Mouse (Mus musculus) MEL (cell line): ENCODE results near the gene Ubr1. TPM values are rescaled to one million over a fixed set of nuclear protein-coding genes. Genes with fewer than 3 reads are reported as not detected.
A peak's percentile ranks its signal among the peaks of the same experiment; 100 is the strongest.

Source experiments
- CHD1 ChIP-seq: IDR thresholded peaks from 2 replicates; pipeline ENCODE4 v1.6.1; 2012; ENCODE audit warnings: low read depth, mild to moderate bottlenecking, inconsistent platforms, low read length, improper control_type of control experiment
- HCFC1 ChIP-seq: IDR thresholded peaks from 2 replicates; pipeline ENCODE4 v1.6.1; 2012; ENCODE audit warnings: low read depth, mild to moderate bottlenecking, inconsistent platforms, low read length, improper control_type of control experiment, moderate library complexity
- SIN3A ChIP-seq: IDR thresholded peaks from 2 replicates; pipeline ENCODE4 v1.6.1; 2012; ENCODE audit warnings: low read length, improper control_type of control experiment, inconsistent platforms
- polyA plus RNA-seq, 2 experiments: library from polyadenylated mRNA; stranded (reverse) in 1 of 2; unstranded in 1 of 2; fragments of >175 nt in 1 of 2; fragments of >200 nt in 1 of 2; gene quantifications; 2 replicates each; pipeline versions ENCODE4 v1.2.1 to v1.2.4; 2012; ENCODE audit warnings: low replicate concordance in 2 of 2, low read depth in 1 of 2; ENCODE audit not compliant: insufficient read length in 2 of 2, insufficient read depth in 1 of 2, missing spikeins in 1 of 2
- total RNA-seq: library from RNA; depleted of rRNA; stranded (reverse); fragments of 300-350 nt; gene quantifications from 2 replicates; pipeline ENCODE4 v1.2.3, GENCODE M21; 2012; rRNA removed

The Ubr1 gene
- total and polyA plus RNA-seq, 3 experiments: 12.8 to 27.8 TPM; not detected in 1

DNA sequence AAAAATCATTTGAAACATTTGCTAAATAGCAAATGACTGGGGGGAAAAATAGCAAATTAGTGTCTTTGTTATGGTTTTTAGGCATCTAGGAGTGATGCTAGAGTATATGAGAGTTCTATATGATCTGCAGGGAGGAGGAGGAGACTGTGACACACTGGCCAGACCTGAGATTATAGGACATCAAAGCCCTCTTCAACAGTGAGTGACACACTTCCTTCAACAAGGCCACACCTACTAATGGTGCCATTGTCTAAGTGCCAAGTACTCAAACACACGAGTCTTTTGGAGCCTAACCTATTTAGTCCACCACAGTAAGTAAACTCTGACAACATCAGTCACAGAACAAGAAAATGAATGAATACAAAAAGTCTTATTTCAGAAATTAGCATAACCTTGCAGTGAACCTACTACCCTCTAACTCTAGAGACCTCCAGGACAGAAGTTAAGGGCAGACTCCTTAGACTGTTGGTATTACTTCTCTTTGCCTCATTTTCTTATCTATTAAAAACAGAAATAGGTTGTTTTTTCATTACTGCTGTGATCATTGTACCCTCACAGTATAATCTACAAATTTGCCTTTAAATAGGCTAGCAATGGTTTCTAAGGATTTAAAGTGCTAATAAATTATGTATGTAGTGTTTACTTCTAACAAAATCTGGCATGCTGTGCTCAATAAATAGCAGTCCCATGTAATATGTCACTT is 143.4 kb downstream of the Ubr1 start (continued):
- TF ChIP-seq HCFC1 (0 out of 2 replicates have a peak, but pooled peaks have one; percentile 14), CHD1 (no peak), SIN3A (0 out of 2 replicates have a peak, but pooled peaks have one; percentile 56)

Other genes starting within 250 kb of the Ubr1 start
- gene Cdan1, start 120.6 kb downstream of the Ubr1 start, total RNA-seq: 10.8 and 10.9 TPM in 2 replicates
- gene Cdan1, start 120.6 kb downstream of the Ubr1 start, polyA plus RNA-seq: 10 to 100 TPM in 1 of 2 experiments, not detected in 1; 27.6 TPM
- 2.1 and 2.6 TPM in 2 replicates for gene Ttbk2, start 120.1 kb downstream of the Ubr1 start, total RNA-seq
- gene Ttbk2, start 120.1 kb downstream of the Ubr1 start, polyA plus RNA-seq: 1 to 10 TPM in 1 of 2 experiments, not detected in 1; 3.0 TPM
- 1.8 and 2.0 TPM in 2 replicates for gene Tmem62, start 6.3 kb upstream of the Ubr1 start, total RNA-seq
- gene Tmem62, start 6.3 kb upstream of the Ubr1 start, polyA plus RNA-seq: 1 to 10 TPM in 1 of 2 experiments, not detected in 1; 2.9 TPM
- 24.6 and 25.7 TPM in 2 replicates for gene Ccndbp1, start 37.7 kb upstream of the Ubr1 start, total RNA-seq
- gene Ccndbp1, start 37.7 kb upstream of the Ubr1 start, polyA plus RNA-seq: 100 to 1,000 TPM in 1 of 2 experiments, 10 to 100 TPM in 1; 26.1 to 250 TPM
- gene Epb42, start 66.4 kb upstream of the Ubr1 start, total RNA-seq: 0.69 and 2.9 TPM in 2 replicates
- gene Epb42, start 66.4 kb upstream of the Ubr1 start, polyA plus RNA-seq: 1 to 10 TPM in 1 of 2 experiments, not detected in 1; 2.3 TPM
- not detected in 2 replicates for gene Tgm5, start 115.1 kb upstream of the Ubr1 start, total RNA-seq
- not detected for gene Tgm5, start 115.1 kb upstream of the Ubr1 start, polyA plus RNA-seq
- not detected in 2 replicates for gene Tgm7, start 139.1 kb upstream of the Ubr1 start, total RNA-seq
- gene Tgm7, start 139.1 kb upstream of the Ubr1 start, polyA plus RNA-seq: not detected
- gene Adal, start 169.7 kb upstream of the Ubr1 start, total RNA-seq: 9.3 and 10.8 TPM in 2 replicates
- 100 to 1,000 TPM in 1 of 2 experiments, 10 to 100 TPM in 1; 12.1 to 101 TPM for gene Adal, start 169.7 kb upstream of the Ubr1 start, polyA plus RNA-seq
- gene Lcmt2, start 169.9 kb upstream of the Ubr1 start, total RNA-seq: 9.4 and 13.2 TPM in 2 replicates
- 10 to 100 TPM in 1 of 2 experiments, not detected in 1; 12.9 TPM for gene Lcmt2, start 169.9 kb upstream of the Ubr1 start, polyA plus RNA-seq
- gene Tubgcp4, start 199.9 kb upstream of the Ubr1 start, total RNA-seq: 27.9 and 31.3 TPM in 2 replicates
- gene Tubgcp4, start 199.9 kb upstream of the Ubr1 start, polyA plus RNA-seq: 10 to 100 TPM in 1 of 2 experiments, not detected in 1; 38.9 TPM
- gene Zscan29, start 200.4 kb upstream of the Ubr1 start, total RNA-seq: 6.5 and 6.7 TPM in 2 replicates
- 100 to 1,000 TPM in 1 of 2 experiments, 10 to 100 TPM in 1; 10.2 to 199 TPM for gene Zscan29, start 200.4 kb upstream of the Ubr1 start, polyA plus RNA-seq